Mouse (Mus musculus) adrenal gland, adult 10 weeks (tissue): ENCODE results near the gene Slco1a4. TPM values are rescaled to one million over a fixed set of nuclear protein-coding genes. Genes with fewer than 3 reads are reported as not detected.

Source experiments
- polyA plus RNA-seq: library from polyadenylated mRNA; stranded (reverse); fragments of 350-450 nt; fragmentation: Illumina TruSeq; extraction: RNeasy Lipid Tissue Mini Kit (QIAGEN cat#74804); gene quantifications from one replicate; pipeline ENCODE4 v1.2.3, GENCODE M21; 2014; ENCODE audit warnings: low read depth, low replicate concordance

Slco1a4 gene
- 0.87 TPM for polyA plus RNA-seq

DNA sequence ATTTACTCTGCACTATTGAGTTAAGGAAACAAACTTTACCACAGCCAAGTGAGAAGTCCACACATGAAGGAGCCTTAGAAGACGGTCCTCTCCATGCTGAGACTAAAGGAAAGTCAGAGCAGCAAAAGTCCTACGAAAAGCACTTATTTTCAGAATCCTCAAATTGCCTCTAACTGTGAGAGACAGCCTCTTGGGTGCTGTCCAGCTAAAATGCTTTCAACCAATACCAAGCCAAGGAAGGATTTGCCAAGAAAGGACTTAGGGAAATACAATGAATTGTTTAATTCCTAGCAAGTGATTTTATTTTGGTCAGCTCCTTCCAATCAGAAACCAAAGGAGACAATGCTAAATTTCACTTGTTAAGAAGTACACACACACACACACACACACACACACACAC is at the start of gene Slco1a4:
Gene Slco1a4, minus strand, starts transcription at position 115 of the 400 bp plus-strand sequence.

DNA sequence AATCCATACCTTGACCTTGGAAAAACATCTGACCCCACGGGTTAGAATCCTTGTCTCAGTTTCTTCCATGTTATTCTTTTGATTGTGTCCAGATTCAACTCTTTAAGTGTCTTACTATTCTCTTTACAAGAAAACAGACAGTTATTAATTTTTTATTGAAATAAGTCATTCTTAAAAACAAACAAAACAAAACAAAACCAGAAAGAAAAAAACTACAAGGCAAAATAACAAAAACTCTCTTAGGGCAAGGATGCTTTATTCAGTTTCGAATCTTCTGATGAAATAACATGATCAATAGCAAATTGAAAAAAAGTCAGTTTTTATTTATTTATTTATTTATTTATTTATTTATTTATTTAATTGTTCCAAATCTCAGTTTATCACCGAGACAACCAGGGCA is 82.3 kb downstream of the Slco1a4 start, which contains the start of gene Gm5724:
Gene Gm5724, minus strand, starts transcription at position 101 of the 400 bp plus-strand sequence.

Other genes starting within 250 kb of the Slco1a4 start
- not detected for gene Slco1b2, start 226.7 kb downstream of the Slco1a4 start, polyA plus RNA-seq
- not detected for gene Gm5724, start 82.4 kb downstream of the Slco1a4 start, polyA plus RNA-seq
- not detected for gene Slco1a1, start 90.8 kb upstream of the Slco1a4 start, polyA plus RNA-seq
- not detected for gene Gm6614, start 155.2 kb upstream of the Slco1a4 start, polyA plus RNA-seq